Comparison of ENCODE assay signal across 8 mouse cellular contexts in genomic region chr13:57721524-57722279, GRCm38 (mm10).
A peak's percentile ranks its signal among the peaks of the same experiment; 100 is the strongest.
DNase-seq lines count a peak whose midpoint lies in the region; ATAC-seq and TF ChIP-seq lines count a peak whose summit lies in the region.

No protein-coding gene starts in this region.

- H3K27ac ChIP-seq in liver, embryonic 14.5 days = no peak overlapping the region
- no peak overlapping the region for H3K27ac ChIP-seq in liver, embryonic 12.5 days
- H3K27ac ChIP-seq in hindbrain, embryonic 15.5 days (replicated peaks) = 0 out of 2 replicates have a peak overlapping the region, but pooled peaks have one; percentile 10
- peak overlapping the region; percentile 8; the same call in 1 of the 2 replicates for H3K27ac ChIP-seq in midbrain, embryonic 15.5 days

- no peak overlapping the region for H3K9ac ChIP-seq in liver, embryonic 14.5 days (replicated peaks)
- H3K9ac ChIP-seq in liver, embryonic 12.5 days = no peak overlapping the region
- H3K9ac ChIP-seq in hindbrain, embryonic 15.5 days = no peak overlapping the region
- H3K9ac ChIP-seq in midbrain, embryonic 15.5 days = no peak overlapping the region

- WGBS in liver, embryonic 14.5 days (ENCODE audit: insufficient replicate concordance) = 55% methylated on average over 20 of the region's 20 CpGs
- 54% methylated on average over 20 of the region's 20 CpGs for WGBS in liver, embryonic 12.5 days (ENCODE audit: insufficient replicate concordance)
- WGBS in hindbrain, embryonic 15.5 days = 46% methylated on average over 20 of the region's 20 CpGs
- 45% methylated on average over 20 of the region's 20 CpGs for WGBS in midbrain, embryonic 15.5 days

- no peaks in the 10 kb centered on the region for H3K36me3 ChIP-seq in liver, embryonic 14.5 days (replicated peaks; ENCODE audit: control insufficient read depth, insufficient read depth, low read depth)
- no peaks in the 10 kb centered on the region for H3K36me3 ChIP-seq in liver, embryonic 12.5 days
- no peaks in the 10 kb centered on the region for H3K36me3 ChIP-seq in hindbrain, embryonic 15.5 days
- H3K36me3 ChIP-seq in midbrain, embryonic 15.5 days (replicated peaks) = no peaks in the 10 kb centered on the region

- H3K9me3 ChIP-seq in liver, embryonic 14.5 days (ENCODE audit: control insufficient read depth, low read length) = no peaks in the 10 kb centered on the region
- H3K9me3 ChIP-seq in liver, embryonic 12.5 days (replicated peaks) = no peaks in the 10 kb centered on the region
- no peaks in the 10 kb centered on the region for H3K9me3 ChIP-seq in hindbrain, embryonic 15.5 days
- H3K9me3 ChIP-seq in midbrain, embryonic 15.5 days = no peaks in the 10 kb centered on the region

- H3K27me3 ChIP-seq in liver, embryonic 14.5 days (ENCODE audit: control insufficient read depth, insufficient read depth, low read length) = no peaks in the 10 kb centered on the region
- 0 out of 2 replicates have a peak, but pooled peaks cover 9% of the 10 kb centered on the region for H3K27me3 ChIP-seq in liver, embryonic 12.5 days (replicated peaks)
- no peaks in the 10 kb centered on the region for H3K27me3 ChIP-seq in hindbrain, embryonic 15.5 days
- no peaks in the 10 kb centered on the region for H3K27me3 ChIP-seq in midbrain, embryonic 15.5 days (replicated peaks)

- no peaks in the 10 kb centered on the region for H3K4me1 ChIP-seq in liver, embryonic 14.5 days (replicated peaks; ENCODE audit: control insufficient read depth in 2 of 2, insufficient read depth in 2 of 2, low read length in 1 of 2)
- no peaks in the 10 kb centered on the region for H3K4me1 ChIP-seq in liver, embryonic 12.5 days
- peaks cover 32% of the 10 kb centered on the region for H3K4me1 ChIP-seq in hindbrain, embryonic 15.5 days (replicated peaks)
- H3K4me1 ChIP-seq in midbrain, embryonic 15.5 days = peaks cover 18% of the 10 kb centered on the region

- no peak for ATAC-seq in liver, embryonic 14.5 days (ENCODE audit: insufficient read depth)
- no peak for ATAC-seq in liver, embryonic 12.5 days
- peak; percentile 46; the same call in 1 of the 2 replicates for ATAC-seq in hindbrain, embryonic 15.5 days (ENCODE audit: low FRiP score, low read depth)
- peak; percentile 54; the same call in 1 of the 2 replicates for ATAC-seq in midbrain, embryonic 15.5 days (replicated peaks)
- ATAC-seq in granulocyte monocyte progenitor cell, adult 5-6 weeks (replicated peaks; ENCODE audit: poor library complexity, severe bottlenecking) = no peak

- no peak overlapping the region for H3K4me2 ChIP-seq in liver, embryonic 14.5 days (ENCODE audit: low read depth)
- no peak overlapping the region for H3K4me2 ChIP-seq in liver, embryonic 12.5 days
- H3K4me2 ChIP-seq in hindbrain, embryonic 15.5 days = peak overlapping the region; percentile 16; the same call in 1 of the 2 replicates
- peak overlapping the region; percentile 8; the same call in 1 of the 2 replicates for H3K4me2 ChIP-seq in midbrain, embryonic 15.5 days

- peak; percentile 83 for TF ChIP-seq CTCF in liver, embryonic 14.5 days (IDR thresholded peaks at IDR 0.05; ENCODE audit: low read depth)

- no peak for TF ChIP-seq EP300 in liver, embryonic 14.5 days (IDR thresholded peaks at IDR 0.05; ENCODE audit: low read depth)

- DNase-seq in liver, embryonic 14.5 days (ENCODE audit: low read depth in 3 of 3, low spot score in 3 of 3) = no peak
- DNase-seq in cerebellum, postnatal 25 days = peak; percentile 71 to 73
- DNase-seq in heart, adult 8-10 months (ENCODE audit: low spot score) = no peak
- no peak for DNase-seq in spleen, postnatal 4 days (ENCODE audit: low spot score in 2 of 2)

- H3K4me3 ChIP-seq in liver, embryonic 14.5 days (ENCODE audit: insufficient read depth in 1 of 2, low read depth in 2 of 2, low read length in 2 of 2) = no peak overlapping the region
- H3K4me3 ChIP-seq in liver, embryonic 12.5 days = no peak overlapping the region
- H3K4me3 ChIP-seq in hindbrain, embryonic 15.5 days = no peak overlapping the region
- no peak overlapping the region for H3K4me3 ChIP-seq in midbrain, embryonic 15.5 days

Comparison
In these comparisons a context has a peak if more than half of its experiments do, and no peak if none do; other contexts are left out.
1. ATAC-seq: peak in hindbrain, embryonic 15.5 days (single experiment) and midbrain, embryonic 15.5 days (single experiment); none in liver, embryonic 14.5 days (single experiment), liver, embryonic 12.5 days (single experiment) and granulocyte monocyte progenitor cell, adult 5-6 weeks (single experiment).
2. DNase-seq: peak in cerebellum, postnatal 25 days (2 of 2); none in liver, embryonic 14.5 days (0 of 3), heart, adult 8-10 months (single experiment) and spleen, postnatal 4 days (0 of 2).
3. H3K27ac ChIP-seq: peak in hindbrain, embryonic 15.5 days (single experiment) and midbrain, embryonic 15.5 days (single experiment); none in liver, embryonic 14.5 days (single experiment) and liver, embryonic 12.5 days (single experiment).
4. H3K4me2 ChIP-seq: peak in hindbrain, embryonic 15.5 days (single experiment) and midbrain, embryonic 15.5 days (single experiment); none in liver, embryonic 14.5 days (single experiment) and liver, embryonic 12.5 days (single experiment).